7 mouse cellular contexts compared by ENCODE assay signal in genomic region chr4:155774971-155775740, GRCm38 (mm10). TPM values are rescaled to one million over a fixed set of nuclear protein-coding genes. Genes with fewer than 3 reads are reported as not detected.
DNase-seq lines count a peak whose midpoint lies in the region; ATAC-seq and TF ChIP-seq lines count a peak whose summit lies in the region.

No protein-coding gene starts in this region.

- WGBS in hindbrain, embryonic 13.5 days = 67% methylated on average over 9 of the region's 9 CpGs
- 66% methylated on average over 9 of the region's 9 CpGs for WGBS in limb, embryonic 10.5 days
- 58% methylated on average over 9 of the region's 9 CpGs for WGBS in midbrain, embryonic 15.5 days

- peak overlapping the region; percentile 88 for H3K27ac ChIP-seq in gastrocnemius, adult 2 months
- peak overlapping the region; percentile 53 for H3K27ac ChIP-seq in hindbrain, embryonic 13.5 days
- 0 out of 2 replicates have a peak overlapping the region, but pooled peaks have one; percentile 9 for H3K27ac ChIP-seq in limb, embryonic 10.5 days
- H3K27ac ChIP-seq in midbrain, embryonic 15.5 days = peak overlapping the region; percentile 65

- peak overlapping the region; percentile 67 for H3K9ac ChIP-seq in hindbrain, embryonic 13.5 days
- peak overlapping the region; percentile 33 for H3K9ac ChIP-seq in midbrain, embryonic 15.5 days

- peaks cover 52% of the 10 kb centered on the region for H3K27me3 ChIP-seq in hindbrain, embryonic 13.5 days
- H3K27me3 ChIP-seq in limb, embryonic 10.5 days (ENCODE audit: low read depth, poor library complexity, severe bottlenecking) = peaks cover 52% of the 10 kb centered on the region
- peaks cover 20% of the 10 kb centered on the region for H3K27me3 ChIP-seq in midbrain, embryonic 15.5 days (replicated peaks)

- DNase-seq in adipocyte (ENCODE audit: low spot score) = peak; percentile 43
- peak; percentile 72 for DNase-seq in cerebellum, adult 9-10 months
- peak; percentile 78 for DNase-seq in gastrocnemius, adult 2 months
- DNase-seq in limb, embryonic 10.5 days (ENCODE audit: low spot score) = no peak
- no peak for DNase-seq in yolk sac, embryonic 10.5 days (ENCODE audit: low spot score)

- H3K36me3 ChIP-seq in hindbrain, embryonic 13.5 days = no peaks in the 10 kb centered on the region
- H3K36me3 ChIP-seq in limb, embryonic 10.5 days = no peaks in the 10 kb centered on the region
- no peaks in the 10 kb centered on the region for H3K36me3 ChIP-seq in midbrain, embryonic 15.5 days (replicated peaks)

- no peaks in the 10 kb centered on the region for H3K9me3 ChIP-seq in hindbrain, embryonic 13.5 days
- no peaks in the 10 kb centered on the region for H3K9me3 ChIP-seq in limb, embryonic 10.5 days (replicated peaks)
- H3K9me3 ChIP-seq in midbrain, embryonic 15.5 days = no peaks in the 10 kb centered on the region

- peak overlapping the region; percentile 66 for H3K4me2 ChIP-seq in hindbrain, embryonic 13.5 days
- peak overlapping the region; percentile 80 for H3K4me2 ChIP-seq in midbrain, embryonic 15.5 days

- no peak for ATAC-seq in hindbrain, embryonic 13.5 days (ENCODE audit: low FRiP score)
- peak; percentile 11; the same call in 1 of the 2 replicates for ATAC-seq in midbrain, embryonic 15.5 days (replicated peaks)

- intact Hi-C loops in gastrocnemius, adult 2 months (cut with DNase I) = loop anchor here (5.0 kb wide), 1 partner anchor 53 kb away; no protein-coding TSS in a partner anchor

- peak overlapping the region; percentile 82 for H3K4me3 ChIP-seq in gastrocnemius, adult 2 months
- H3K4me3 ChIP-seq in hindbrain, embryonic 13.5 days = peak overlapping the region; percentile 40
- H3K4me3 ChIP-seq in limb, embryonic 10.5 days = peak overlapping the region; percentile 49
- peak overlapping the region; percentile 44 for H3K4me3 ChIP-seq in midbrain, embryonic 15.5 days

- TF ChIP-seq CTCF in gastrocnemius, adult 2 months (IDR thresholded peaks at IDR 0.05) = no peak

- peaks cover 34% of the 10 kb centered on the region for H3K4me1 ChIP-seq in hindbrain, embryonic 13.5 days (replicated peaks)
- H3K4me1 ChIP-seq in limb, embryonic 10.5 days = peaks cover 36% of the 10 kb centered on the region
- peaks cover 28% of the 10 kb centered on the region for H3K4me1 ChIP-seq in midbrain, embryonic 15.5 days

RNA-seq across cellular contexts. Expression of gene Vwa1, which starts 0.7 kb away (rescaled TPM):
- 1 to 10 TPM; 4.8 to 7.4 TPM for total RNA-seq in gastrocnemius, adult 2 months (2021)
- polyA plus RNA-seq in hindbrain, embryonic 13.5 days (2015; fragmentation: Nextera tagmentation; extraction: Ambion mirVana) = 23.2 and 24.4 TPM in 2 replicates
- 4.7 and 6.6 TPM in 2 replicates for polyA plus RNA-seq in limb, embryonic 10.5 days (2016; fragmentation: Nextera tagmentation; extraction: Ambion mirVana)
- polyA plus RNA-seq in midbrain, embryonic 15.5 days (2015; fragmentation: Nextera tagmentation; extraction: Ambion mirVana) = 31.5 and 33.5 TPM in 2 replicates

RNA-seq across cellular contexts. Expression of gene Tmem88b, which starts 10.5 kb away (rescaled TPM):
- total RNA-seq in gastrocnemius, adult 2 months (2021) = 1 to 10 TPM in 1 of 2 experiments, under 1 TPM in 1; 0.66 to 1.1 TPM
- polyA plus RNA-seq in hindbrain, embryonic 13.5 days (2015; fragmentation: Nextera tagmentation; extraction: Ambion mirVana) = 0.49 and 0.62 TPM in 2 replicates
- 0.30 and 0.33 TPM in 2 replicates for polyA plus RNA-seq in limb, embryonic 10.5 days (2016; fragmentation: Nextera tagmentation; extraction: Ambion mirVana)
- 0.93 and 1.2 TPM in 2 replicates for polyA plus RNA-seq in midbrain, embryonic 15.5 days (2015; fragmentation: Nextera tagmentation; extraction: Ambion mirVana)

RNA-seq across cellular contexts. Expression of gene Atad3a, which starts 14.3 kb away (rescaled TPM):
- 10 to 100 TPM; 25.4 to 35.3 TPM for total RNA-seq in gastrocnemius, adult 2 months (2021)
- polyA plus RNA-seq in hindbrain, embryonic 13.5 days (2015; fragmentation: Nextera tagmentation; extraction: Ambion mirVana) = 78.1 and 82.3 TPM in 2 replicates
- 138 and 161 TPM in 2 replicates for polyA plus RNA-seq in limb, embryonic 10.5 days (2016; fragmentation: Nextera tagmentation; extraction: Ambion mirVana)
- 93.4 and 99.2 TPM in 2 replicates for polyA plus RNA-seq in midbrain, embryonic 15.5 days (2015; fragmentation: Nextera tagmentation; extraction: Ambion mirVana)

RNA-seq across cellular contexts. Expression of gene Ankrd65, which starts 15.1 kb away (rescaled TPM):
- total RNA-seq in gastrocnemius, adult 2 months (2021) = not detected
- not detected in 2 replicates for polyA plus RNA-seq in hindbrain, embryonic 13.5 days (2015; fragmentation: Nextera tagmentation; extraction: Ambion mirVana)
- 0.18 TPM in 1 of 2 replicates, not detected in the other for polyA plus RNA-seq in limb, embryonic 10.5 days (2016; fragmentation: Nextera tagmentation; extraction: Ambion mirVana)
- polyA plus RNA-seq in midbrain, embryonic 15.5 days (2015; fragmentation: Nextera tagmentation; extraction: Ambion mirVana) = not detected in 2 replicates

RNA-seq across cellular contexts. Expression of gene Mrpl20, which starts 27.5 kb away (rescaled TPM):
- total RNA-seq in gastrocnemius, adult 2 months (2021) = 10 to 100 TPM; 39.0 to 52.7 TPM
- polyA plus RNA-seq in hindbrain, embryonic 13.5 days (2015; fragmentation: Nextera tagmentation; extraction: Ambion mirVana) = 253 and 261 TPM in 2 replicates
- polyA plus RNA-seq in limb, embryonic 10.5 days (2016; fragmentation: Nextera tagmentation; extraction: Ambion mirVana) = 246 and 297 TPM in 2 replicates
- 242 and 244 TPM in 2 replicates for polyA plus RNA-seq in midbrain, embryonic 15.5 days (2015; fragmentation: Nextera tagmentation; extraction: Ambion mirVana)

Comparison
In these comparisons a context has a peak if more than half of its experiments do, and no peak if none do; other contexts are left out.
1. DNase-seq: peak in adipocyte (single experiment), cerebellum, adult 9-10 months (single experiment) and gastrocnemius, adult 2 months (single experiment); none in limb, embryonic 10.5 days (single experiment) and yolk sac, embryonic 10.5 days (single experiment).
2. H3K27ac ChIP-seq: peak in every context shown above with its lines; median percentile 88 in gastrocnemius, adult 2 months; 65 in midbrain, embryonic 15.5 days; 53 in hindbrain, embryonic 13.5 days; 9 in limb, embryonic 10.5 days.
3. Peak in every context shown above with its lines, with median percentiles within 50 percentile points of each other: H3K4me3 ChIP-seq.